Mouse (Mus musculus): ENCODE data around the gene Rad51b. TPM values are rescaled to one million over a fixed set of nuclear protein-coding genes. Genes with fewer than 3 reads are reported as not detected.
A peak's percentile ranks its signal among the peaks of the same experiment; 100 is the strongest.

Rad51b gene
- polyA plus RNA-seq, 1 experiment from 2014 or later, result 7.8 TPM

- no peak overlapping the region for H3K9ac ChIP-seq
- no peaks in the 10 kb centered on the region for H3K27me3 ChIP-seq (replicated peaks)
- no peak overlapping the region for H3K27ac ChIP-seq
- no peaks in the 10 kb centered on the region for H3K9me3 ChIP-seq
- peaks cover 9% of the 10 kb centered on the region; the same call in 1 of the 2 replicates for H3K4me1 ChIP-seq (replicated peaks)
- H3K36me3 ChIP-seq, result no peaks in the 10 kb centered on the region
- no peak overlapping the region for H3K4me2 ChIP-seq (replicated peaks)
- no peak overlapping the region for H3K4me3 ChIP-seq (replicated peaks)
- ATAC-seq, result no peak
- WGBS, result 52% methylated on average over 7 of the region's 7 CpGs
Measured at GRCm38 (mm10) chr12:79429507-79430291, 132.6 kb downstream of the Rad51b start.

GRCm38 (mm10) chr12:79431138-79431537 lies 134.1 kb downstream of the Rad51b start:
- Histone ChIP-seq H3K27ac (no peak overlapping the region), H3K27me3 (replicated peaks) (no peaks in the 10 kb centered on the region), H3K36me3 (no peaks in the 10 kb centered on the region), H3K4me1 (replicated peaks) (peaks cover 9% of the 10 kb centered on the region; the same call in 1 of the 2 replicates), H3K9ac (no peak overlapping the region), H3K4me2 (replicated peaks) (no peak overlapping the region), H3K4me3 (replicated peaks) (no peak overlapping the region), H3K9me3 (no peaks in the 10 kb centered on the region)
- 65% methylated on average over 4 of the region's 4 CpGs for WGBS
- no peak for ATAC-seq

GRCm38 (mm10) chr12:79433724-79434442 lies 136.8 kb downstream of the Rad51b start:
- no peaks in the 10 kb centered on the region for H3K9me3 ChIP-seq
- no peak overlapping the region for H3K9ac ChIP-seq
- H3K27ac ChIP-seq, result no peak overlapping the region
- H3K4me1 ChIP-seq (replicated peaks), result peaks cover 9% of the 10 kb centered on the region; the same call in 1 of the 2 replicates
- no peaks in the 10 kb centered on the region for H3K36me3 ChIP-seq
- H3K4me2 ChIP-seq (replicated peaks), result no peak overlapping the region
- WGBS, result 31% methylated on average over 7 of the region's 7 CpGs
- no peak for ATAC-seq
- no peaks in the 10 kb centered on the region for H3K27me3 ChIP-seq (replicated peaks)
- no peak overlapping the region for H3K4me3 ChIP-seq (replicated peaks)

DNA sequence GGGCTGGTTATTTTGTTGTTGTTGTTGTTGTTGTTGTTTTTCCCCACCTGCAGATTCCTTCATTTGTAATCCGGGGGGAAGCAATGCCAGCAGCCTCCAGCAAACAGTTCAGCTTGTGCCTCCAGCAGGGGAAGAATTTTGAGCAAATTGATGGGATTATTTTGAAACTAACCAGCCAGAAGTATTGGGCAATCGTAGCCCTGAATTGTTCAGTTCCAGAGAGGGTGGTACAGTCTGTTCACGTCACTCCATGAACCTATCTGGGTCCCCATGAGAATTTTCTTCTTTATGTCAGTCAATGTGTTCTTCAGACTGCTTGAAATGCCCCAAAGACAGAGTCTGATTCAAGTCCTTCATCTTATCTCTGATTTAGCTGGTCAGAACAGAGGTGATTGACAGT lies 138.4 kb downstream of the Rad51b start:
- H3K4me1 ChIP-seq (replicated peaks), result 0 out of 2 replicates have a peak, but pooled peaks cover 4% of the 10 kb centered on the region
- H3K27ac ChIP-seq, result no peak overlapping the region
- H3K27me3 ChIP-seq (replicated peaks), result no peaks in the 10 kb centered on the region
- H3K9me3 ChIP-seq, result no peaks in the 10 kb centered on the region
- H3K4me2 ChIP-seq (replicated peaks), result no peak overlapping the region
- WGBS, result 80% methylated on average over 3 of the region's 3 CpGs
- no peaks in the 10 kb centered on the region for H3K36me3 ChIP-seq
- no peak overlapping the region for H3K9ac ChIP-seq
- H3K4me3 ChIP-seq (replicated peaks), result no peak overlapping the region
- no peak for ATAC-seq

DNA sequence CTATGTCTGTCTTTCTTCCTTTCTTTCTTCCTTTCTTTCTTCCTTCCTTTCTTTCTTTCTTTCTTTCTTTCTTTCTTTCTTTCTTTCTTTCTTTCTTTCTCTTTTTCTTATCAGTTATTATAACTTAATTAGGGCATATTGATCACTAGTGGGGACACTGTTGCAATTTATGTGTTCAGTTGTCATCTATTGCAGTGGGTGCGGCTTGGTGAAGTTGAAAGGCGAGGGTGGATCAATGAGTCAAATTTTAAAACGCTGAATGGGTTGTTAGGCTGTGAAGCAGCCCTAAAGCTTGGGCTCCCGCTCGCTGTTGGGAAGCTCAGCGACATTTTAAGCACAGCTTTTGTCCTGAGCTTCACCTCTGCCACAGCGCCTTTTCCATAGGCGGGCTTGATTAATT lies 139.0 kb downstream of the Rad51b start:
- Histone ChIP-seq H3K9ac (no peak overlapping the region), H3K36me3 (no peaks in the 10 kb centered on the region), H3K27ac (no peak overlapping the region), H3K4me1 (replicated peaks) (peaks cover 4% of the 10 kb centered on the region; the same call in 1 of the 2 replicates), H3K4me3 (replicated peaks) (no peak overlapping the region), H3K4me2 (replicated peaks) (no peak overlapping the region), H3K27me3 (replicated peaks) (no peaks in the 10 kb centered on the region), H3K9me3 (no peaks in the 10 kb centered on the region)
- ATAC-seq, result no peak
- 82% methylated on average over 8 of the region's 8 CpGs for WGBS

DNA sequence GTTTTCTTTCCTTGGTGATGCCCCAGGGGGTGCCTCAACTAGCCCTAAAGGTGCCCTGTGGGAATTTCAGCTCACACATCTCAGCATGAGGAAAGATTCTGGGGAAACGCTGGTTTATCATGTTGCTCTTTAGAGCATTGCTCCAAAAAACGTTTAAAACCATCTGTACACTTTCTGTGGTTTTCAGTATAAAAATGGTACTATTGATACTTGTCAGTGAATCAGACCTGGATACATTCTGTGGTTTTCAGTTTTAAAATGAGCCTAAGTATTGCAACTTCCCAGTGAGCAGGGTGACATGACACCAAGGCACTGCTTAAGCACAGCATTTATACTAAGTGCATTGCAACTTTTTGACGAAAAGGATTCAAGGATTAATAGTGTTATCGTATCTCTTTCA lies 139.8 kb downstream of the Rad51b start:
- 73% methylated on average over 4 of the region's 4 CpGs for WGBS
- Histone ChIP-seq H3K27me3 (replicated peaks) (no peaks in the 10 kb centered on the region), H3K4me1 (replicated peaks) (peaks cover 12% of the 10 kb centered on the region), H3K9me3 (no peaks in the 10 kb centered on the region), H3K27ac (no peak overlapping the region), H3K4me2 (replicated peaks) (no peak overlapping the region), H3K4me3 (replicated peaks) (no peak overlapping the region), H3K36me3 (no peaks in the 10 kb centered on the region), H3K9ac (no peak overlapping the region)
- ATAC-seq, result no peak

DNA sequence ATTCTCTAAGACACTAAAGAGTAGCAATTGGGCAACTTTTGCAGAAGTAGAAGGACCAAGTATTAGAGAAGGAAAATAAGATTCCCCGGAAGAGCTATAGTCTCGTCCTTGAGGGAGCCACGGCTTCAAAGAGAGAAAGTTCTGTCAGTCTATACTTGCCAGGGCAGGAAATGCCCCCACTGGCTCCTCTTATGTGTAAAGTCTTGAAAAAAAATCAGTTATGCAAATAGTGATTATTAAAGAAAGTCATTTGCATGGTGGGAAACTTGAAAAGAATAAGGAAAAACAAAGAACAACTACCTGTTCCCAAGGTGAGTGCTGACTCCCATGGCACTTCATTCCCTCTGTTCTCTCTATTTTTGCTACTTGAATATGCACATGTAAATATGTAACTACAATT lies 140.5 kb downstream of the Rad51b start:
- ATAC-seq, result no peak
- no peaks in the 10 kb centered on the region for H3K36me3 ChIP-seq
- no peaks in the 10 kb centered on the region for H3K9me3 ChIP-seq
- peaks cover 15% of the 10 kb centered on the region for H3K4me1 ChIP-seq (replicated peaks)
- H3K27ac ChIP-seq, result no peak overlapping the region
- H3K9ac ChIP-seq, result no peak overlapping the region
- H3K4me2 ChIP-seq (replicated peaks), result no peak overlapping the region
- H3K27me3 ChIP-seq (replicated peaks), result no peaks in the 10 kb centered on the region
- no peak overlapping the region for H3K4me3 ChIP-seq (replicated peaks)
- 68% methylated on average over 3 of the region's 3 CpGs for WGBS

- Histone ChIP-seq H3K4me1 (replicated peaks) (peaks cover 13% of the 10 kb centered on the region), H3K9me3 (no peaks in the 10 kb centered on the region), H3K36me3 (no peaks in the 10 kb centered on the region), H3K4me2 (replicated peaks) (no peak overlapping the region), H3K9ac (no peak overlapping the region), H3K4me3 (replicated peaks) (no peak overlapping the region), H3K27me3 (replicated peaks) (no peaks in the 10 kb centered on the region), H3K27ac (no peak overlapping the region)
- WGBS, result 73% methylated on average over 6 of the region's 6 CpGs
- ATAC-seq, result no peak
Measured at GRCm38 (mm10) chr12:79439961-79440360, 142.9 kb downstream of the Rad51b start.

DNA sequence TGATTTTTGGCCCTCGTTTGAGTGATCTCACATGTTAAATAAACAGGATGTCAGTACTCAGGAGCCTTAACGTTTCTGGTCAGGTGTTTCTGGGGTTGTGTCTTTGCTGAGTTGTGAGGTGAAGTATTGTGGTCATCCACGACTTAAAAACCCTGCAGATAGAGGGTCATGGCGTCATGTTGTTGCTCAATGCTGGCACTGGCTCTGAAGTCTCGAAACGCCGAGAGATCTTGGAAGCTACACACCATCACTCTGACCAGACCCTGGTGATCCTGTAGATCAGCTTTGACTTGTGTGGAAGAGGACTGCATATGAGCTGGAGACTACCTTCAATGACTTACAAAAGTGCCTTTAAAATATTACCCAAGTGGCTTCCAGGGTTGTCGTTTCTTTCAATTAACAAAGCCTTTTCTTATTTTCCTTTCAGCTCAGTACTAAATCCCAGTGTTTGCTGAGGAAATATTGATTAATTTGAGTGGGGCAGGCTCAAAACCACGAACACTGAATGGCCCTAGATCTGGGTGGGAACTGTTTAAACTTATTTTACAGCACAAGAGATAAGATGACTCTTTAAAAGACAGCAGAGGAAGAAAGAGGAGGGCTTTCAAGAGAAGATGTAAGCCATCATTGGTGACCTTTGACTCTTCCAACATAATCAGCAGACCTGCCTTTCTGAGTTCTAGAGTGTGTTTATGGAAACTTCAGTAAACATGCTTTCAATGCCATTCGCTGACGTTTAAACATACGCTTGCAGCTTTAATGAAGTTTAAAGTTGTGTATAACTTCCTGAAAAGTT lies 144.3 kb downstream of the Rad51b start:
- no peaks in the 10 kb centered on the region for H3K9me3 ChIP-seq
- peak overlapping the region; percentile 62 for H3K27ac ChIP-seq
- WGBS, result 15% methylated on average over 12 of the region's 12 CpGs
- no peaks in the 10 kb centered on the region for H3K27me3 ChIP-seq (replicated peaks)
- peak overlapping the region; percentile 29 for H3K4me2 ChIP-seq (replicated peaks)
- no peak overlapping the region for H3K9ac ChIP-seq
- no peak overlapping the region for H3K4me3 ChIP-seq (replicated peaks)
- peaks cover 13% of the 10 kb centered on the region for H3K4me1 ChIP-seq (replicated peaks)
- no peaks in the 10 kb centered on the region for H3K36me3 ChIP-seq
- peak; percentile 87 for ATAC-seq

DNA sequence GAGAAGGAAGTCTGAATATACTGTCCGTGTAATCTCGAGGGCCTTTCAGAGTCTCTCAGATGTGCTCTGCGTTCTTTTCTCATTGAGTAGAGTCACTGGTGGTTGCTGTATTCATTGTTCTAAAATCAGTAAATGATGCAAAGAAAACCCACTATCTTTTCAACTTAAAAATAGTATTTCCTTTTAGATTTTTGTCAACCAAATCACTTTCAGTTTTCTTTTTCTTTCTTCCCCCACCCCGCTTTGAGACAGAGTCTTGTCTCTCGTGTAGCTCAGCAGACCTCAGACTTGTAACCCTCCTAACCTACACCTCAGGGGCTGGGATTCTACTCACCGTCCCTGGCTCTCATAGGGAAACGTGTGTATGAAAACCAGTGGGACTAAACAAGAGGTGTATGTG lies 145.0 kb downstream of the Rad51b start:
- H3K4me2 ChIP-seq (replicated peaks), result no peak overlapping the region
- H3K27ac ChIP-seq, result peak overlapping the region; percentile 30; the same call in 1 of the 2 replicates
- 26% methylated on average over 7 of the region's 7 CpGs for WGBS
- no peaks in the 10 kb centered on the region for H3K36me3 ChIP-seq
- no peak overlapping the region for H3K9ac ChIP-seq
- H3K27me3 ChIP-seq (replicated peaks), result no peaks in the 10 kb centered on the region
- peaks cover 13% of the 10 kb centered on the region for H3K4me1 ChIP-seq (replicated peaks)
- H3K4me3 ChIP-seq (replicated peaks), result no peak overlapping the region
- H3K9me3 ChIP-seq, result no peaks in the 10 kb centered on the region
- peak; percentile 35; the same call in 1 of the 2 replicates for ATAC-seq

DNA sequence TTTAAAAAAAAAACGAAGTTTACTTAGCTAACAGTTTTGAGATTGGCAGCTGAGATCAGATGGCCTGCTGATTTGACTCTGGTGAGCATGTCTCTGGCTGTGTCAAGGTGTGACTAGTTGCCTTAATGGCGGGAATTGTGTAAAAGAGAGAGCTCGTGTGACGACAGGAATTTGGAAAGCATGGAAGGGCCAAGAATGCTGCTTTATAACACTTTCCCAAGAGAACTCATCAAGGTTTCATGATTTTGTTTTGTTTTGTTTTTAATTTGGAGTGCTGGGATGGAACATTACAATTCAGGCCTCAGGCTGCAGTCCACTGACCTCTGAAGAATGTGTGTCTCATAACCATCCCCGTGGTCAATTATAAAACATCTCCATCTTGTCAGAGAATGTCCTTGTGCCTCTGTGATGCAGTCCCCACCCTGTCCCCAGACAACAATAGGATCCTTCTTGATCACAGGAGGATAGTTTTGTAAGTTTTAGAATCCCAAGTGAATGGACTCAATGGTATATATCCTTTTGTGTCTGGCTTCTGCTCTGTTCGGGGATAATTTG lies 145.8 kb downstream of the Rad51b start:
- WGBS, result 63% methylated on average over 6 of the region's 6 CpGs
- H3K4me1 ChIP-seq (replicated peaks), result peaks cover 13% of the 10 kb centered on the region
- no peak overlapping the region for H3K4me3 ChIP-seq (replicated peaks)
- H3K4me2 ChIP-seq (replicated peaks), result no peak overlapping the region
- no peak for ATAC-seq
- H3K9ac ChIP-seq, result no peak overlapping the region
- no peaks in the 10 kb centered on the region for H3K27me3 ChIP-seq (replicated peaks)
- no peaks in the 10 kb centered on the region for H3K9me3 ChIP-seq
- H3K27ac ChIP-seq, result no peak overlapping the region
- no peaks in the 10 kb centered on the region for H3K36me3 ChIP-seq

DNA sequence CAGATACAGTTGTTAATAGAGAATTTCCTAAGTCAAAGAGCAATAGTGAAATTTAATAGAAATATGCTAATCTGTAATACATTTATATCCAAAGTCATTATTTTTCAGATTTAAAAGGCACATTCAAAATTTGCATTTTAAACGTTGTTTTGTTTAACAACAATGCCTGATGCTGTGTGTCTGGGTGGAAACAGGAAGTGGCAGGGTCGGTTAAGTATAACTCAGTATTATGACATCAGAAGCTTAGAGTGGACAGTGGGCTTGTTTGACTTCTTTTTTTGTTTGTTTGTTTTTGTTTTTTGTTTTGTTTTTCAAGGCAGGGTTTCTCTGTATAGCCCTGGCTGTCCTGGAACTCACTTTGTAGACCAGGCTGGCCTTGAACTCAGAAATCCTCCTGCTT lies 147.6 kb downstream of the Rad51b start:
- Histone ChIP-seq H3K4me1 (replicated peaks) (peaks cover 13% of the 10 kb centered on the region), H3K4me3 (replicated peaks) (no peak overlapping the region), H3K9ac (no peak overlapping the region), H3K9me3 (no peaks in the 10 kb centered on the region), H3K27me3 (replicated peaks) (no peaks in the 10 kb centered on the region), H3K4me2 (replicated peaks) (no peak overlapping the region), H3K27ac (no peak overlapping the region), H3K36me3 (no peaks in the 10 kb centered on the region)
- 63% methylated on average over 2 of the region's 2 CpGs for WGBS
- no peak for ATAC-seq

All from intestine, embryonic 15.5 days (tissue).